In the genomic region with DNA sequence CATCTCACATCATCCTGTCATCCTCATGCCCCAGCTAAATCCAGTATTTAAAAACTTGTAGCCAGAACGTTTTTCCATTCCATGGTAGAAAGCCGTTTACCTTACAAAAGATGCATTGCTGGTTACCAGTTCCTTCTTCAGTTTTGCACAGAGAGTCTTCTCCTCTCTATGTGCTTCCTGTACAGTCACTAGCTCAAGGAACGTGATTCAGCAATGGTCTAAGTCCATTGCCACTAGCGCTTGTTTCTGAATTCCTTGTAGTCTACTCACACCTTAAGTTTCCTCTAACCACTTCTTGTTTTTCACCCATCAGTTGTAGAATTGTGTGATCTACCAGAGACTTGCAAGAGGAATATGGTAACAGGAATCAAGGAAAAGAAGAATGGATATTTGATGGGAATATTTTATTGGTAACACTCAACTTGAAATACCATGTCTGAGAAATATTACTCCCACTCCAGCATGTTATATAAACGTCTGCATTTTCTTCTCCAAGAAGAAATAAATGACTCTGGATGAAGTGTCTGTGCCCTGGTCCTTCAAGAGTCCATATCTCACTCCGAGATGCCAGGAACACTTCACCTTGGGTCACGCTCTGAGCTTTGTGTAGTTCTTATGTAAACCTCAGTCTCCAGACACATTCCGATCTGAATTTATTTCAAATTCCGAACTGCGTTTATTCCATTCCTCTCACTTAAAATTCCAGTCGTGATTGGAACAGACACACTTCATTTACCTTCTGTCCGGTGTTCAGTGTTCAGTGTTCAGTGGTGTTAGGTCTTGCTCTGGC, we compare ENCODE assay signal across 22 mouse cellular contexts.
DNase-seq lines count a peak whose midpoint lies in the region; ATAC-seq and TF ChIP-seq lines count a peak whose summit lies in the region.
"Had no signal": no experiment of that assay in that cellular context is flagged by ENCODE, and none has a peak within 500 bp of the region (broad histone marks: within the 10 kb centered on the region; RNA-seq: fewer than 3 reads in every experiment).

No protein-coding gene starts in this region.

- H3K4me3 ChIP-seq in heart, embryonic 12.5 days, result no peak overlapping the region
- H3K4me3 ChIP-seq in lung, postnatal 0 days (ENCODE audit: low read depth, low read length), result no peak overlapping the region
- H3K4me3 ChIP-seq: forebrain, embryonic 12.5 days; heart, adult 2 months; heart, embryonic 15.5 days; hindbrain, embryonic 10.5 days; limb, embryonic 12.5 days; liver, embryonic 13.5 days had no signal

- no peak for ATAC-seq in heart, embryonic 12.5 days (ENCODE audit: insufficient number of reproducible peaks, low FRiP score)
- ATAC-seq in lung, postnatal 0 days, result peak; percentile 79

- no peaks in the 10 kb centered on the region for H3K27me3 ChIP-seq in heart, embryonic 12.5 days (replicated peaks)
- no peaks in the 10 kb centered on the region for H3K27me3 ChIP-seq in lung, postnatal 0 days (replicated peaks; ENCODE audit: insufficient read depth, low read length)
- no peaks in the 10 kb centered on the region for H3K27me3 ChIP-seq in splenic B cell, adult 2 months (ENCODE audit: control insufficient read depth, insufficient read depth, low read length, poor library complexity, severe bottlenecking)
- H3K27me3 ChIP-seq: CH12.LX; forebrain, embryonic 12.5 days; heart, embryonic 15.5 days; limb, embryonic 12.5 days; liver, embryonic 13.5 days had no signal

- DNase-seq in heart, adult 11 months, result peak; percentile 21
- peak; percentile 39 for DNase-seq in thymus, postnatal 0 days (ENCODE audit: low spot score)
- no peak for DNase-seq in thymus, postnatal 25 days
- peak; percentile 58 for DNase-seq in lung, postnatal 0 days (ENCODE audit: low spot score)
- DNase-seq in splenic B cell, adult 2 months (ENCODE audit: low read depth, low spot score), result peak; percentile 20
- DNase-seq in testis, postnatal 14 days (ENCODE audit: low spot score), result no peak
- no peak for DNase-seq in ovary, postnatal 10 days (ENCODE audit: low spot score)
- DNase-seq: cerebellum, adult 8-10 months; heart, adult 2 months; kidney, adult 8-10 months; kidney, postnatal 36 days; layer of hippocampus, adult 9-11 months; liver, embryonic 13.5 days; midbrain, embryonic 14.5 days; retina, postnatal 1 day; right cerebral cortex, postnatal 4 days had no signal

- TF ChIP-seq EP300 in lung, postnatal 0 days (IDR thresholded peaks at IDR 0.05), result peak; percentile 95

- no peak overlapping the region for H3K9ac ChIP-seq in heart, embryonic 12.5 days
- H3K9ac ChIP-seq in lung, postnatal 0 days (replicated peaks; ENCODE audit: low read depth), result no peak overlapping the region
- H3K9ac ChIP-seq: forebrain, embryonic 12.5 days; heart, embryonic 15.5 days; limb, embryonic 12.5 days; liver, embryonic 13.5 days had no signal

- TF ChIP-seq CTCF in lung, postnatal 0 days (IDR thresholded peaks at IDR 0.05), result no peak

- H3K27ac ChIP-seq in heart, embryonic 12.5 days (ENCODE audit: poor library complexity, severe bottlenecking), result no peak overlapping the region
- H3K27ac ChIP-seq in lung, postnatal 0 days (ENCODE audit: low read length), result peak overlapping the region; percentile 11; the same call in 1 of the 2 replicates
- H3K27ac ChIP-seq: forebrain, embryonic 12.5 days; heart, adult 2 months; heart, embryonic 15.5 days; hindbrain, embryonic 10.5 days; limb, embryonic 12.5 days; liver, embryonic 13.5 days had no signal

- no peaks in the 10 kb centered on the region for H3K9me3 ChIP-seq in heart, embryonic 12.5 days (replicated peaks)
- H3K9me3 ChIP-seq in lung, postnatal 0 days (ENCODE audit: low read length), result no peaks in the 10 kb centered on the region
- H3K9me3 ChIP-seq: forebrain, embryonic 12.5 days; heart, embryonic 15.5 days; hindbrain, embryonic 10.5 days; limb, embryonic 12.5 days; liver, embryonic 13.5 days had no signal

- H3K36me3 ChIP-seq in heart, embryonic 12.5 days, result no peaks in the 10 kb centered on the region
- H3K36me3 ChIP-seq in lung, postnatal 0 days (ENCODE audit: insufficient read depth, low read length), result no peaks in the 10 kb centered on the region
- no peaks in the 10 kb centered on the region for H3K36me3 ChIP-seq in splenic B cell, adult 2 months (ENCODE audit: control insufficient read depth, insufficient read depth, low read length, poor library complexity, severe bottlenecking)
- H3K36me3 ChIP-seq: forebrain, embryonic 12.5 days; heart, embryonic 15.5 days; hindbrain, embryonic 10.5 days; limb, embryonic 12.5 days; liver, embryonic 13.5 days had no signal

- WGBS in heart, embryonic 12.5 days, result 76% methylated on average over 12 of the region's 12 CpGs
- 32% methylated on average over 12 of the region's 12 CpGs for WGBS in lung, postnatal 0 days

- H3K4me2 ChIP-seq in heart, embryonic 12.5 days, result no peak overlapping the region
- H3K4me2 ChIP-seq in lung, postnatal 0 days (replicated peaks; ENCODE audit: low read depth, low read length), result no peak overlapping the region
- H3K4me2 ChIP-seq: forebrain, embryonic 12.5 days; heart, embryonic 15.5 days; limb, embryonic 12.5 days; liver, embryonic 13.5 days had no signal

- no peaks in the 10 kb centered on the region for H3K4me1 ChIP-seq in heart, embryonic 12.5 days (replicated peaks)
- H3K4me1 ChIP-seq in lung, postnatal 0 days (ENCODE audit: insufficient read depth, low read depth, low read length), result peaks cover 7% of the 10 kb centered on the region; the same call in 1 of the 2 replicates
- H3K4me1 ChIP-seq: forebrain, embryonic 12.5 days; hindbrain, embryonic 10.5 days; limb, embryonic 12.5 days; liver, embryonic 13.5 days had no signal

Comparison
In these comparisons a context has a peak if more than half of its experiments do, and no peak if none do; other contexts are left out.
1. DNase-seq: peak in heart, adult 11 months (single experiment), thymus, postnatal 0 days (single experiment), lung, postnatal 0 days (single experiment) and splenic B cell, adult 2 months (single experiment); none in thymus, postnatal 25 days (single experiment), testis, postnatal 14 days (single experiment) and ovary, postnatal 10 days (single experiment).